Mouse (Mus musculus): ENCODE results near the gene Hoxd4.

GRCm38 (mm10) chr2:74688795-74689573, 22.7 kb upstream of the Hoxd4 start:
- TF ChIP-seq POLR2A (IDR thresholded peaks at IDR 0.05; ENCODE audit: borderline replicate concordance, extremely low read depth, insufficient read depth, insufficient read length, poor library complexity, severe bottlenecking) (no peak), CTCF (IDR thresholded peaks at IDR 0.05; ENCODE audit: borderline replicate concordance, extremely low read depth, insufficient read depth, insufficient read length) (no peak)

Measured in brain, embryonic 14.5 days (tissue).